Mouse (Mus musculus) erythroblast, adult 5-6 weeks (primary cell): ENCODE results near the gene Gm16253. TPM values are rescaled to one million over a fixed set of nuclear protein-coding genes. Genes with fewer than 3 reads are reported as not detected.

Experiments
- ATAC-seq: replicated peaks from 2 replicates; pipeline ENCODE4 v1.8.0; 2016; ENCODE audit warnings: moderate number of reproducible peaks, mild to moderate bottlenecking, moderate TSS enrichment, inconsistent platforms; ENCODE audit not compliant: poor library complexity, low FRiP score, severe bottlenecking
- total RNA-seq, 2 experiments: library from RNA; stranded (forward) in 1 of 2; stranded (reverse) in 1 of 2; fragments of 150-400 nt in 1 of 2; fragments of 200-764, 138-1000 nt in 1 of 2; gene quantifications; 2 replicates each; pipeline versions ENCODE4 v1.2.3 to v1.2.4; 2015 to 2017; ENCODE audit warnings: low replicate concordance in 2 of 2

The Gm16253 gene
- total RNA-seq, 2 experiments from 2014 or later: not detected

- no peak for ATAC-seq
These were observed 6.1 kb upstream of the Gm16253 start for GRCm38 (mm10) chr3:96570643-96571042.

GRCm38 (mm10) chr3:96571336-96571735, 5.4 kb upstream of the Gm16253 start:
- no peak for ATAC-seq

- no peak for ATAC-seq
These were observed 4.7 kb upstream of the Gm16253 start for GRCm38 (mm10) chr3:96571896-96572698.

- ATAC-seq: no peak
These were observed 2.9 kb upstream of the Gm16253 start for GRCm38 (mm10) chr3:96573611-96574511.

GRCm38 (mm10) chr3:96575272-96575984, 1.4 kb upstream of the Gm16253 start:
- ATAC-seq: no peak

GRCm38 (mm10) chr3:96576005-96576658, 652 bp upstream of the Gm16253 start:
- ATAC-seq: 0 out of 2 replicates have a peak, but pooled peaks have one; percentile 17

- no peak for ATAC-seq
These were observed 782 bp downstream of the Gm16253 start for GRCm38 (mm10) chr3:96577566-96577965.

- no peak for ATAC-seq
These were observed 1.9 kb downstream of the Gm16253 start for GRCm38 (mm10) chr3:96578561-96579238.

- ATAC-seq: no peak
These were observed 2.5 kb downstream of the Gm16253 start for GRCm38 (mm10) chr3:96579239-96579750.

- peak; percentile 87 for ATAC-seq
These were observed 3.2 kb downstream of the Gm16253 start for GRCm38 (mm10) chr3:96579885-96580454.

GRCm38 (mm10) chr3:96581141-96581540, 4.4 kb downstream of the Gm16253 start:
- no peak for ATAC-seq

- ATAC-seq: no peak
These were observed 5.2 kb downstream of the Gm16253 start for GRCm38 (mm10) chr3:96581771-96582515.

- ATAC-seq: no peak
These were observed 6.6 kb downstream of the Gm16253 start for GRCm38 (mm10) chr3:96583386-96583785.

- ATAC-seq: no peak
These were observed 13.9 kb downstream of the Gm16253 start for GRCm38 (mm10) chr3:96590657-96591056.

GRCm38 (mm10) chr3:96593374-96593773, 16.6 kb downstream of the Gm16253 start:
- peak; percentile 35 for ATAC-seq

GRCm38 (mm10) chr3:96593790-96594560, 17.2 kb downstream of the Gm16253 start, which contains the start of gene Polr3gl:
Gene Polr3gl (minus strand): TSS chr3:96594181.
- peak; percentile 98 for ATAC-seq

- no peak for ATAC-seq
These were observed 18.1 kb downstream of the Gm16253 start for GRCm38 (mm10) chr3:96594851-96595250.
